8 mouse cellular contexts compared by ENCODE assay signal in genomic region chr14:50929951-50930350, GRCm38 (mm10). TPM values are rescaled to one million over a fixed set of nuclear protein-coding genes. Genes with fewer than 3 reads are reported as not detected.
DNase-seq lines count a peak whose midpoint lies in the region; ATAC-seq and TF ChIP-seq lines count a peak whose summit lies in the region.

No protein-coding gene starts in this region.

- H3K4me2 ChIP-seq in forebrain, postnatal 0 days (ENCODE audit: low read depth) = peak overlapping the region; percentile 62
- H3K4me2 ChIP-seq in liver, embryonic 15.5 days = peak overlapping the region; percentile 85
- peak overlapping the region; percentile 77 for H3K4me2 ChIP-seq in stomach, embryonic 14.5 days (replicated peaks; ENCODE audit: low read depth, low read length)

- peak overlapping the region; percentile 86 for H3K9ac ChIP-seq in forebrain, postnatal 0 days
- H3K9ac ChIP-seq in liver, embryonic 15.5 days = peak overlapping the region; percentile 93
- peak overlapping the region; percentile 94 for H3K9ac ChIP-seq in stomach, embryonic 14.5 days (replicated peaks; ENCODE audit: low read depth, low read length)

- H3K9me3 ChIP-seq in erythroblast, embryonic 14.5 days (ENCODE audit: control insufficient read depth, low read length) = no peaks in the 10 kb centered on the region
- H3K9me3 ChIP-seq in forebrain, postnatal 0 days (ENCODE audit: low read length) = no peaks in the 10 kb centered on the region
- H3K9me3 ChIP-seq in liver, embryonic 15.5 days (replicated peaks) = no peaks in the 10 kb centered on the region
- no peaks in the 10 kb centered on the region for H3K9me3 ChIP-seq in stomach, embryonic 14.5 days (ENCODE audit: control insufficient read depth, low read depth, low read length)

- peaks cover 57% of the 10 kb centered on the region for H3K79me2 ChIP-seq in C2C12 (ENCODE audit: control insufficient read depth, insufficient read depth)

- H3K4me3 ChIP-seq in erythroblast, embryonic 14.5 days (replicated peaks) = peak overlapping the region; percentile 97
- H3K4me3 ChIP-seq in C2C12 (ENCODE audit: insufficient read depth, poor library complexity, severe bottlenecking) = peak overlapping the region; percentile 96
- peak overlapping the region; percentile 81 for H3K4me3 ChIP-seq in forebrain, postnatal 0 days (ENCODE audit: low read depth, low read length)
- peak overlapping the region; percentile 89 for H3K4me3 ChIP-seq in liver, embryonic 15.5 days (replicated peaks)
- H3K4me3 ChIP-seq in stomach, embryonic 14.5 days (ENCODE audit: low read depth, low read length) = peak overlapping the region; percentile 85

- H3K4me1 ChIP-seq in erythroblast, embryonic 14.5 days (ENCODE audit: control insufficient read depth) = peaks cover 45% of the 10 kb centered on the region
- H3K4me1 ChIP-seq in forebrain, postnatal 0 days (ENCODE audit: insufficient read depth) = peaks cover 15% of the 10 kb centered on the region
- peaks cover 53% of the 10 kb centered on the region for H3K4me1 ChIP-seq in liver, embryonic 15.5 days (replicated peaks)
- peaks cover 15% of the 10 kb centered on the region for H3K4me1 ChIP-seq in stomach, embryonic 14.5 days (ENCODE audit: control insufficient read depth, insufficient read depth, low read length)

- TF ChIP-seq CTCF in C2C12 (IDR thresholded peaks at IDR 0.05; ENCODE audit: control insufficient read depth, insufficient read depth, insufficient read length) = no peak
- no peak for TF ChIP-seq CTCF in forebrain, postnatal 0 days (IDR thresholded peaks at IDR 0.05; ENCODE audit: low read depth)

- H3K36me3 ChIP-seq in erythroblast, embryonic 14.5 days (ENCODE audit: control insufficient read depth) = peaks cover 39% of the 10 kb centered on the region
- peaks cover 39% of the 10 kb centered on the region for H3K36me3 ChIP-seq in C2C12 (ENCODE audit: control insufficient read depth, insufficient read depth)
- peaks cover 27% of the 10 kb centered on the region for H3K36me3 ChIP-seq in forebrain, postnatal 0 days (ENCODE audit: insufficient read depth)
- peaks cover 38% of the 10 kb centered on the region for H3K36me3 ChIP-seq in liver, embryonic 15.5 days (replicated peaks)
- H3K36me3 ChIP-seq in stomach, embryonic 14.5 days (ENCODE audit: control insufficient read depth, insufficient read depth, low read length) = peaks cover 27% of the 10 kb centered on the region

- H3K79me3 ChIP-seq in C2C12 (ENCODE audit: low read depth) = peaks cover 40% of the 10 kb centered on the region

- H3K27ac ChIP-seq in forebrain, postnatal 0 days (ENCODE audit: low read depth, low read length) = peak overlapping the region; percentile 90
- H3K27ac ChIP-seq in liver, embryonic 15.5 days (replicated peaks) = peak overlapping the region; percentile 97
- H3K27ac ChIP-seq in stomach, embryonic 14.5 days (ENCODE audit: low read length) = peak overlapping the region; percentile 89

- H3K27me3 ChIP-seq in erythroblast, embryonic 14.5 days (ENCODE audit: control insufficient read depth) = no peaks in the 10 kb centered on the region
- no peaks in the 10 kb centered on the region for H3K27me3 ChIP-seq in C2C12 (ENCODE audit: control insufficient read depth, insufficient read depth, insufficient read length)
- H3K27me3 ChIP-seq in forebrain, postnatal 0 days (ENCODE audit: insufficient read depth, low read length) = no peaks in the 10 kb centered on the region
- H3K27me3 ChIP-seq in liver, embryonic 15.5 days = no peaks in the 10 kb centered on the region
- no peaks in the 10 kb centered on the region for H3K27me3 ChIP-seq in stomach, embryonic 14.5 days (ENCODE audit: control insufficient read depth, insufficient read depth, low read length)

- DNase-seq in forebrain, postnatal 0 days = no peak
- no peak for DNase-seq in left cerebral cortex, postnatal 4 days

- ATAC-seq in erythroblast, adult 5-6 weeks (replicated peaks; ENCODE audit: low FRiP score, poor library complexity, severe bottlenecking) = no peak
- no peak for ATAC-seq in forebrain, postnatal 0 days
- no peak for ATAC-seq in liver, embryonic 15.5 days (ENCODE audit: insufficient read depth)
- no peak for ATAC-seq in stomach, embryonic 14.5 days (ENCODE audit: insufficient number of reproducible peaks, insufficient read depth, low FRiP score, low read depth)
- no peak for ATAC-seq in erythroid progenitor cell, adult 5-6 weeks (replicated peaks; ENCODE audit: low FRiP score, poor library complexity, severe bottlenecking)

- 15% methylated on average over 10 of the region's 10 CpGs for WGBS in forebrain, postnatal 0 days
- 7% methylated on average over 10 of the region's 10 CpGs for WGBS in liver, embryonic 15.5 days (ENCODE audit: insufficient replicate concordance)
- WGBS in stomach, embryonic 14.5 days = 15% methylated on average over 10 of the region's 10 CpGs

- H3ac ChIP-seq in C2C12 (ENCODE audit: control insufficient read depth, insufficient read length, low read depth) = peak overlapping the region; percentile 72

- intact Hi-C loops in left cerebral cortex, postnatal 4 days (cut with DNase I) = loop anchor here (5.0 to 10.0 kb wide), 2 partner anchors 125 to 132 kb away; partner anchors contain the start of genes Ccnb1ip1 and Parp2

RNA-seq across cellular contexts. Expression of gene Pip4p1, which starts 0.7 kb away (rescaled TPM):
- 6.3 and 8.9 TPM in 2 replicates for polyA plus RNA-seq in erythroblast, embryonic 14.5 days (2012)
- 19.6 and 22.3 TPM in 2 replicates for total RNA-seq in erythroblast, adult 5-6 weeks (2015; ENCODE audit: low replicate concordance)
- 18.0 and 21.5 TPM in 2 replicates for total RNA-seq in erythroblast, adult 5-6 weeks (2017; ENCODE audit: low replicate concordance)
- 93.6 TPM for polyA plus RNA-seq in C2C12 (2012; fragmentation: generic; extraction: Trizol)
- total RNA-seq in forebrain, postnatal 0 days (2014; rRNA removed) = 54.8 and 61.9 TPM in 2 replicates
- 97.2 and 103 TPM in 2 replicates for polyA plus RNA-seq in forebrain, postnatal 0 days (2015; fragmentation: Nextera tagmentation; extraction: Ambion mirVana)
- polyA plus RNA-seq in liver, embryonic 15.5 days (2015; fragmentation: Nextera tagmentation; extraction: Ambion mirVana) = 23.0 and 24.5 TPM in 2 replicates
- polyA plus RNA-seq in stomach, embryonic 14.5 days (2014; fragmentation: Nextera tagmentation; extraction: Ambion mirVana) = 41.0 and 50.2 TPM in 2 replicates
- total RNA-seq in erythroid progenitor cell, adult 5-6 weeks (2015; ENCODE audit: low replicate concordance) = 34.4 and 37.8 TPM in 2 replicates
- total RNA-seq in erythroid progenitor cell, adult 5-6 weeks (2017; ENCODE audit: low replicate concordance) = 23.5 and 28.2 TPM in 2 replicates
- total RNA-seq in left cerebral cortex, postnatal 4 days (2021) = 10 to 100 TPM; 72.8 to 76.0 TPM

RNA-seq across cellular contexts. Expression of gene Pnp, which starts 0.9 kb away (rescaled TPM):
- polyA plus RNA-seq in erythroblast, embryonic 14.5 days (2012) = 0.20 and 0.22 TPM in 2 replicates
- total RNA-seq in erythroblast, adult 5-6 weeks (2015; ENCODE audit: low replicate concordance) = 357 and 415 TPM in 2 replicates
- total RNA-seq in erythroblast, adult 5-6 weeks (2017; ENCODE audit: low replicate concordance) = 529 and 542 TPM in 2 replicates
- polyA plus RNA-seq in C2C12 (2012; fragmentation: generic; extraction: Trizol) = 67.0 TPM
- total RNA-seq in forebrain, postnatal 0 days (2014; rRNA removed) = 16.7 and 20.0 TPM in 2 replicates
- polyA plus RNA-seq in forebrain, postnatal 0 days (2015; fragmentation: Nextera tagmentation; extraction: Ambion mirVana) = 11.3 and 13.1 TPM in 2 replicates
- polyA plus RNA-seq in liver, embryonic 15.5 days (2015; fragmentation: Nextera tagmentation; extraction: Ambion mirVana) = 80.6 and 83.3 TPM in 2 replicates
- polyA plus RNA-seq in stomach, embryonic 14.5 days (2014; fragmentation: Nextera tagmentation; extraction: Ambion mirVana) = 59.5 and 65.1 TPM in 2 replicates
- 256 and 266 TPM in 2 replicates for total RNA-seq in erythroid progenitor cell, adult 5-6 weeks (2015; ENCODE audit: low replicate concordance)
- 218 and 252 TPM in 2 replicates for total RNA-seq in erythroid progenitor cell, adult 5-6 weeks (2017; ENCODE audit: low replicate concordance)
- total RNA-seq in left cerebral cortex, postnatal 4 days (2021) = 10 to 100 TPM in 1 of 2 experiments, 1 to 10 TPM in 1; 9.3 to 11.6 TPM

RNA-seq across cellular contexts. Expression of gene Apex1, which starts 5.2 kb away (rescaled TPM):
- 3.3 and 3.7 TPM in 2 replicates for polyA plus RNA-seq in erythroblast, embryonic 14.5 days (2012)
- total RNA-seq in erythroblast, adult 5-6 weeks (2015; ENCODE audit: low replicate concordance) = 21.9 and 26.3 TPM in 2 replicates
- total RNA-seq in erythroblast, adult 5-6 weeks (2017; ENCODE audit: low replicate concordance) = 12.3 and 13.4 TPM in 2 replicates
- polyA plus RNA-seq in C2C12 (2012; fragmentation: generic; extraction: Trizol) = 289 TPM
- total RNA-seq in forebrain, postnatal 0 days (2014; rRNA removed) = 134 and 150 TPM in 2 replicates
- polyA plus RNA-seq in forebrain, postnatal 0 days (2015; fragmentation: Nextera tagmentation; extraction: Ambion mirVana) = 193 and 233 TPM in 2 replicates
- 61.4 and 70.5 TPM in 2 replicates for polyA plus RNA-seq in liver, embryonic 15.5 days (2015; fragmentation: Nextera tagmentation; extraction: Ambion mirVana)
- 217 and 223 TPM in 2 replicates for polyA plus RNA-seq in stomach, embryonic 14.5 days (2014; fragmentation: Nextera tagmentation; extraction: Ambion mirVana)
- 16.6 and 28.9 TPM in 2 replicates for total RNA-seq in erythroid progenitor cell, adult 5-6 weeks (2015; ENCODE audit: low replicate concordance)
- 8.3 and 13.2 TPM in 2 replicates for total RNA-seq in erythroid progenitor cell, adult 5-6 weeks (2017; ENCODE audit: low replicate concordance)
- 10 to 100 TPM; 78.9 to 83.2 TPM for total RNA-seq in left cerebral cortex, postnatal 4 days (2021)

RNA-seq across cellular contexts. Expression of gene Osgep, which starts 5.3 kb away (rescaled TPM):
- polyA plus RNA-seq in erythroblast, embryonic 14.5 days (2012) = 1.4 and 1.5 TPM in 2 replicates
- total RNA-seq in erythroblast, adult 5-6 weeks (2015; ENCODE audit: low replicate concordance) = 6.5 and 19.2 TPM in 2 replicates
- total RNA-seq in erythroblast, adult 5-6 weeks (2017; ENCODE audit: low replicate concordance) = 13.0 and 13.4 TPM in 2 replicates
- polyA plus RNA-seq in C2C12 (2012; fragmentation: generic; extraction: Trizol) = 54.5 TPM
- total RNA-seq in forebrain, postnatal 0 days (2014; rRNA removed) = 75.2 and 102 TPM in 2 replicates
- 79.1 and 87.6 TPM in 2 replicates for polyA plus RNA-seq in forebrain, postnatal 0 days (2015; fragmentation: Nextera tagmentation; extraction: Ambion mirVana)
- 54.7 and 57.7 TPM in 2 replicates for polyA plus RNA-seq in liver, embryonic 15.5 days (2015; fragmentation: Nextera tagmentation; extraction: Ambion mirVana)
- polyA plus RNA-seq in stomach, embryonic 14.5 days (2014; fragmentation: Nextera tagmentation; extraction: Ambion mirVana) = 149 and 169 TPM in 2 replicates
- total RNA-seq in erythroid progenitor cell, adult 5-6 weeks (2015; ENCODE audit: low replicate concordance) = 39.3 and 75.5 TPM in 2 replicates
- total RNA-seq in erythroid progenitor cell, adult 5-6 weeks (2017; ENCODE audit: low replicate concordance) = 14.8 and 16.6 TPM in 2 replicates
- 10 to 100 TPM; 37.8 to 40.1 TPM for total RNA-seq in left cerebral cortex, postnatal 4 days (2021)

RNA-seq across cellular contexts. Expression of gene Gm49342, which starts 14.4 kb away (rescaled TPM):
- not detected in 2 replicates for polyA plus RNA-seq in erythroblast, embryonic 14.5 days (2012)
- total RNA-seq in erythroblast, adult 5-6 weeks (2015; ENCODE audit: low replicate concordance) = not detected in 2 replicates
- total RNA-seq in erythroblast, adult 5-6 weeks (2017; ENCODE audit: low replicate concordance) = not detected in 2 replicates
- 27.3 TPM for polyA plus RNA-seq in C2C12 (2012; fragmentation: generic; extraction: Trizol)
- 13.1 and 19.0 TPM in 2 replicates for total RNA-seq in forebrain, postnatal 0 days (2014; rRNA removed)
- polyA plus RNA-seq in forebrain, postnatal 0 days (2015; fragmentation: Nextera tagmentation; extraction: Ambion mirVana) = not detected in 2 replicates
- not detected in 2 replicates for polyA plus RNA-seq in liver, embryonic 15.5 days (2015; fragmentation: Nextera tagmentation; extraction: Ambion mirVana)
- not detected in 2 replicates for polyA plus RNA-seq in stomach, embryonic 14.5 days (2014; fragmentation: Nextera tagmentation; extraction: Ambion mirVana)
- not detected in 2 replicates for total RNA-seq in erythroid progenitor cell, adult 5-6 weeks (2015; ENCODE audit: low replicate concordance)
- 59.7 TPM in 1 of 2 replicates, not detected in the other for total RNA-seq in erythroid progenitor cell, adult 5-6 weeks (2017; ENCODE audit: low replicate concordance)
- 10 to 100 TPM in 1 of 2 experiments, 1 to 10 TPM in 1; 8.0 to 10.6 TPM for total RNA-seq in left cerebral cortex, postnatal 4 days (2021)

Comparison
In these comparisons a context has a peak if more than half of its experiments do, and no peak if none do; other contexts are left out.
1. RNA of gene Pnp, which starts 0.9 kb away (polyA plus RNA-seq): 80.6 to 83.3 TPM in liver, embryonic 15.5 days, 67.0 TPM in C2C12 (single experiment), 59.5 to 65.1 TPM in stomach, embryonic 14.5 days and 11.3 to 13.1 TPM in forebrain, postnatal 0 days; 0.20 to 0.22 TPM in erythroblast, embryonic 14.5 days; every median in the first group is over 10 times any median in the second.
2. RNA of gene Apex1, which starts 5.2 kb away (polyA plus RNA-seq): 289 TPM in C2C12 (single experiment), 217 to 223 TPM in stomach, embryonic 14.5 days, 193 to 233 TPM in forebrain, postnatal 0 days and 61.4 to 70.5 TPM in liver, embryonic 15.5 days; 3.3 to 3.7 TPM in erythroblast, embryonic 14.5 days; every median in the first group is over 10 times any median in the second.
3. Peak in every context shown above with its lines, with median percentiles within 50 percentile points of each other: H3K4me3 ChIP-seq, H3K27ac ChIP-seq, H3K4me2 ChIP-seq and H3K9ac ChIP-seq.